Mouse (Mus musculus) heart, postnatal 0 days (tissue): ENCODE measurements around the gene Uts2. TPM values are rescaled to one million over a fixed set of nuclear protein-coding genes. Genes with fewer than 3 reads are reported as not detected.

Experiments used
- ATAC-seq: fragments of 200-750 bp; cut with Nextera tagmentation; 2 replicates; pipeline ENCODE4 v1.8.0; 2017; ENCODE audit warnings: low read depth, moderate number of reproducible peaks, moderate library complexity; ENCODE audit not compliant: insufficient read depth
- DNase-seq: peaks from one replicate; pipeline ENCODE4 v3.0.0-alpha.2; 2016; ENCODE audit warnings: low spot score
- H3K27ac ChIP-seq: fragments of 300-500 bp; sonication (generic); 2 replicates; pipeline ENCODE4 v1.5.1; 2014; ENCODE audit warnings: low read depth, mild to moderate bottlenecking
- H3K27me3 ChIP-seq: fragments of 300-500 bp; sonication (generic); 2 replicates; pipeline ENCODE4 v1.6.1; 2014; ENCODE audit warnings: low read length, mixed read lengths; ENCODE audit not compliant: control insufficient read depth, insufficient read depth
- H3K36me3 ChIP-seq: fragments of 300-500 bp; sonication (generic); replicated peaks from 2 replicates; pipeline ENCODE4 v1.6.1; 2014; ENCODE audit warnings: low read length, mixed read lengths; ENCODE audit not compliant: control insufficient read depth, insufficient read depth
- H3K4me1 ChIP-seq: fragments of 300-500 bp; sonication (generic); 2 replicates; pipeline ENCODE4 v1.6.1; 2014; ENCODE audit warnings: antibody characterized with exemption; ENCODE audit not compliant: control insufficient read depth, insufficient read depth
- H3K4me2 ChIP-seq: fragments of 300-500 bp; sonication (generic); 2 replicates; pipeline ENCODE4 v1.6.1; 2014; ENCODE audit warnings: low read depth, mild to moderate bottlenecking, low read length, moderate library complexity
- H3K4me3 ChIP-seq: fragments of 300-500 bp; sonication (generic); 2 replicates; pipeline ENCODE4 v1.5.1; 2014; ENCODE audit warnings: low read depth, low read length
- H3K9ac ChIP-seq: fragments of 300-500 bp; sonication (generic); replicated peaks from 2 replicates; pipeline ENCODE4 v1.6.1; 2014; ENCODE audit warnings: low read depth, low read length, mixed read lengths
- H3K9me3 ChIP-seq: fragments of 300-500 bp; sonication (generic); replicated peaks from 2 replicates; pipeline ENCODE4 v1.6.1; 2016; ENCODE audit warnings: low read length; ENCODE audit not compliant: control insufficient read depth
- CTCF ChIP-seq: IDR thresholded peaks from 2 replicates; pipeline ENCODE4 v1.5.1; 2016; ENCODE audit warnings: antibody characterized with exemption, control low read depth, low read depth
- EP300 ChIP-seq: IDR thresholded peaks from 2 replicates; pipeline ENCODE4 v1.6.1; 2016; ENCODE audit warnings: antibody characterized with exemption, low read depth
- WGBS: fragments of 180-500 bp; shearing (Covaris S2); extraction: QIAGEN DNeasy Blood & Tissue Kit; methylation state at CpG from one replicate; pipeline ENCODE4 v1.1.7; 2014; 5-methylcytosine and 5-hydroxymethylcytosine counted together
- polyA plus RNA-seq: library from polyadenylated mRNA; unstranded; fragments of >200 nt; fragmentation: Nextera tagmentation; extraction: Ambion mirVana; gene quantifications from 2 replicates; pipeline ENCODE4 v1.2.1, GENCODE M21; 2015
- total RNA-seq: library from RNA; depleted of rRNA; stranded (reverse); fragments of >200 nt; gene quantifications from 2 replicates; pipeline ENCODE4 v1.2.3, GENCODE M21; 2014; ENCODE audit warnings: low replicate concordance

The Uts2 gene
- total and polyA plus RNA-seq, 2 experiments from 2014 or later: not detected

- Histone ChIP-seq H3K4me3 (no peak overlapping the region), H3K9me3 (no peaks in the 10 kb centered on the region), H3K4me1 (no peaks in the 10 kb centered on the region), H3K9ac (no peak overlapping the region), H3K36me3 (no peaks in the 10 kb centered on the region), H3K4me2 (no peak overlapping the region), H3K27ac (no peak overlapping the region), H3K27me3 (no peaks in the 10 kb centered on the region)
- TF ChIP-seq CTCF: no peak
- 73% methylated on average over 8 of the region's 8 CpGs for WGBS
- DNase-seq (no peak), ATAC-seq (no peak)
These were observed 23.6 kb upstream of the Uts2 start for GRCm38 (mm10) chr4:150973264-150973663.

GRCm38 (mm10) chr4:150975145-150975544, 21.8 kb upstream of the Uts2 start:
- TF ChIP-seq CTCF (no peak), EP300 (no peak)
- no peaks in the 10 kb centered on the region for H3K4me1 ChIP-seq

GRCm38 (mm10) chr4:150978156-150978910, 18.6 kb upstream of the Uts2 start:
- no peak for TF ChIP-seq EP300
- no peak for TF ChIP-seq CTCF
- Histone ChIP-seq H3K9ac (no peak overlapping the region), H3K36me3 (no peaks in the 10 kb centered on the region), H3K27me3 (no peaks in the 10 kb centered on the region), H3K4me1 (no peaks in the 10 kb centered on the region), H3K27ac (no peak overlapping the region), H3K4me2 (no peak overlapping the region), H3K4me3 (no peak overlapping the region), H3K9me3 (no peaks in the 10 kb centered on the region)
- no peak for ATAC-seq
- 90% methylated on average over 21 of the region's 21 CpGs for WGBS
- DNase-seq: no peak

More at GRCm38 (mm10) chr4:150975145-150975544, 21.8 kb upstream of the Uts2 start:
- Histone ChIP-seq H3K27me3 (no peaks in the 10 kb centered on the region), H3K4me2 (no peak overlapping the region), H3K36me3 (no peaks in the 10 kb centered on the region), H3K9me3 (no peaks in the 10 kb centered on the region), H3K9ac (no peak overlapping the region), H3K4me3 (no peak overlapping the region), H3K27ac (no peak overlapping the region)
- ATAC-seq (no peak), DNase-seq (no peak)
- 18% methylated on average over 1 of the region's 1 CpGs for WGBS

- no peak for TF ChIP-seq CTCF
- TF ChIP-seq EP300: no peak
- WGBS: 73% methylated on average over 9 of the region's 9 CpGs
- DNase-seq (no peak), ATAC-seq (no peak)
- no peaks in the 10 kb centered on the region for H3K9me3 ChIP-seq
- no peak overlapping the region for H3K27ac ChIP-seq
- H3K4me3 ChIP-seq: no peak overlapping the region
- H3K4me2 ChIP-seq: no peak overlapping the region
- no peaks in the 10 kb centered on the region for H3K27me3 ChIP-seq
- H3K4me1 ChIP-seq: no peaks in the 10 kb centered on the region
- H3K9ac ChIP-seq: no peak overlapping the region
- no peaks in the 10 kb centered on the region for H3K36me3 ChIP-seq
These were observed 17.4 kb upstream of the Uts2 start for GRCm38 (mm10) chr4:150979455-150979854.

- WGBS: 76% methylated on average over 5 of the region's 5 CpGs
- Histone ChIP-seq H3K9ac (no peak overlapping the region), H3K4me2 (no peak overlapping the region), H3K9me3 (no peaks in the 10 kb centered on the region), H3K27me3 (no peaks in the 10 kb centered on the region), H3K36me3 (no peaks in the 10 kb centered on the region), H3K4me3 (no peak overlapping the region), H3K27ac (no peak overlapping the region), H3K4me1 (no peaks in the 10 kb centered on the region)
- DNase-seq: no peak
- TF ChIP-seq EP300 (no peak), CTCF (no peak)
- ATAC-seq: no peak
These were observed 16.7 kb upstream of the Uts2 start for GRCm38 (mm10) chr4:150980153-150980552.

- no peak for DNase-seq
- WGBS: 43% methylated on average over 6 of the region's 6 CpGs
These were observed 6.7 kb upstream of the Uts2 start for GRCm38 (mm10) chr4:150990148-150990547.

More at GRCm38 (mm10) chr4:150990148-150990547, 6.7 kb upstream of the Uts2 start:
- TF ChIP-seq CTCF (peak; percentile 38), EP300 (no peak)
- no peak overlapping the region for H3K4me2 ChIP-seq
- H3K27ac ChIP-seq: no peak overlapping the region
- H3K9me3 ChIP-seq: no peaks in the 10 kb centered on the region
- H3K4me3 ChIP-seq: no peak overlapping the region
- H3K36me3 ChIP-seq: no peaks in the 10 kb centered on the region
- no peaks in the 10 kb centered on the region for H3K27me3 ChIP-seq
- no peak for ATAC-seq
- no peaks in the 10 kb centered on the region for H3K4me1 ChIP-seq
- H3K9ac ChIP-seq: no peak overlapping the region
